Mouse (Mus musculus) forelimb bud, embryonic 11.5 days (tissue): ENCODE measurements at regions not wholly inside any gene's neighbourhood (a gene's known extent, or its start where the extent isn't known, plus 50 kb on each side); places are given as distances from the start of the nearest gene placed in this dataset.
A peak's percentile ranks its signal among the peaks of the same experiment; 100 is the strongest.

Source experiments
- DNase-seq: peaks from one replicate; pipeline ENCODE4 v3.0.0-alpha.2; 2012; ENCODE audit warnings: low read depth, low spot score

DNA sequence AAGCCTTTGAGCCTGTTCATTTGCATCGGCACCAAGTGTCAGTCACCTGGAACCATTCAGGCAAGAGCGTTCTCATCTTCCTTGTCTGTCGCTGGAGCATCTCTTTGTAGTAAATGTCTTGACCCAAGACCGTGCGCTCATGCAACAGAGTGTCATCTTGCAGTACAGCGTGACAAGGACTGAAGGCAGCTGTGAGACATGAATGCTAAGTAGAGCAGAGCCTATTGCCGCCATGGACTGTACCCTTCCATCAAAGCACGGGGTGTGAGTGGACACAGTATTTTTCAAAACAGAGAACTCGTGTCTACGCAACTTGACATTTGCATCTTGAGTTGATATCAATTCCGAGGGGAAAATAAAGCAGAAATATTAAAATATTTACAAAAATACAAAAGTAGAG, 287.4 kb upstream of the Gpc5 start:
- no peak for DNase-seq

DNA sequence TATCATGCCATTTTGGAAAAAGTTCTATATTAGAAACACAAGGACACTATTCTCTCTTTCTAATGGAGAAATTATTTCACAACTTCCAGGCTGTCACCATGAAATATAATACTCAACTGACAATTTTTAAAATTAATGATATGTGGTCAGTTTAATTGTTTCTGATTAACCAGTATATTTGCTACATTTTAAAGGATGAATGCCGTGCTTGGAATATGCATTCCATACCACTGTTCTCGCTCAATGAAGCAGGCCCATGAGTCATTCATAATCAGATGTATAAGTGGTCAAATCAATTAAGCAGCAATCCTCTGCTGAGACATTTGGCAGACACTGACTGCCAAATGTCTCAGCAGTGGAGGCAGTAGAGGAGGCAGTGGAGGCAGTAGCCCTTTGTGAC, 283.4 kb upstream of the Gpc5 start:
- no peak for DNase-seq

DNA sequence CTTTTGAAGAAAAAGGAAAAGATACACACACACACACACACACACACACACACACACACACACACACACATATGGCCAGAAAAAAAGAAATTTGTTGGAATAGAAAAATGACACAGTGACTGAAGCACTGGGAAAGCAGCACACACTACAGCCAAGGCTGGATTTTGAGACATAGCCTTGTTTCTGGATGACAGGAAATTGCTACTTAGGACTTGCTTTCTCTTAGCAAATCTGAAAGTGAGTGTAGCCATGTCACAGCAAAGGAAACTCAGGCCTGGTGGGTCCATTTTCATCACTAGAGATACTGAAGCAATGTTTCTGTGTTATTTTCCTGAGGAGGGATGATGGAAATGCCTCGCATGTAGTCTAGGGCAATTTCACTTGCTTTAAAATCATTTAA, 271.3 kb upstream of the Gpc5 start:
- no peak for DNase-seq

DNA sequence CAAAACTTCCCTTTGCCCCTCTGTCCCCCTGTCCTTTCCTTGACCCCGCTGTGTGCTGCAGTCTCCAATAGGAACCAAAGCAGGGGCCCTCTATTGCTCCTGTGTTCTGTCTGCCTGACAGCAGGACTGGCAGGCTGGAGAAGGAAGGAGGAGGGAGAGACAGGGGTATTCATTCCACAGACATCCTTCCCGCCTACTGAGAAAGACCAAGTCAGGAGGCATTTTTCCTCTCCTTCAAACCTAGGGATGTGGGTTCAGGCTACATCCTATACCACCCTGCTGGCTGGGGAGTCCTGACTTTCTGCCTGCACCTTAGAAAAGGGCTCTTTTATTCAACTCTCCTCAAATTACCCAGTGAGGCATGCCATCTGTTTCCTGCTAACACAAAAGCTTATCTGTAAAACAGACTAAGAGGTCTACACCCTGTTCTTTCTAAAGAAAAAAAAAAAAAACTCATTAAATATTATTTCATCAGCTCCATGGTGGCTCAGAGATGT, 270.9 kb upstream of the Gpc5 start:
- peak; percentile 58 for DNase-seq

DNA sequence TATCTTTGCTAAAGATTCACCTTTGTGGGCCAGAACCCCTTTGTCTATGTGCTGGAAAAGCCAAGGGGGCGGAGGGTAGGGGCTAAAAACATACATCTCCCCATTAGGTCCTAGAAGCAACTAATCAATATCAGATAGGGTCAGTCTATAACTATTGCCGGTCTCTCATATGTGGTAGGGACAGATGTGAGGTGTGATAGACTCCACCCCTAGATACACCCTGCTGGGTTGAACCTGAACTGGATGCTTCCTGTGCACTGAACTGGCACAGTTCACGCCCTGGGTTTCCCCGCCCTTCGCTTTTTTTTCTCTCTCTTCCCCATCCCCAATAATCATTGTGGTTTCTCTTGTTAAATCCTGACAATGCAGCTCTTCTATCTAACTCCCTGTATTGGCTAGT, 270.3 kb upstream of the Gpc5 start:
- DNase-seq = no peak

DNA sequence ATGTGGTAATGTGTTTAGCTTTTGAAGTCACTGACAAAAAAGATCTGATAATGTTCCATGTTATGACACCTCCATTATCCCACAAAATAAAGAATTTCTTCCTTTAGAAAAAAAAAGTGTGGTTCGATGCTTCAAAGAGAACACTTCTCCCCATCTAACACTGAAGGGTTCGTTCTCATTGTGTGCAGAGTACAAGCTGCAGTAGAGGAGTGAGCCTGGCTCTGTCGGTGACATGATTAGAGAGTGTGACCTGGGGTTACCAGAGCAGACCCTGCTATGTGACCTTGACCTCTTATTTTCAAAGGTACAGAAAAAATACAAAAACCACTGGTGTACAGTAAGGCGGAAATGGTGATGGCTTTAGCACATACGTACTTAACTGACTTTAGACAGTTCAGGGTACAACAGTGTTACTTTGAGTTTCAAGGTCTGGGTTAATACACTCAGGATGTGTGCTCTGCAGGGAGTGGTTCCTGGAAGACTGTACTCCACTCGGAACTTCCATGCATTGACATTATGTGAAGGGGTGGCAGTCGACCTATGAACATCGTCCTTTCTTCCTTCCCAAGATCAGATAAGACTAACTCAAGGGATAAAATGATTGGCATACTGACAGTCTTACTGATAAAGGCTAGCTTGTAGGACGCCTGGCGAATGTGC, 265.2 kb upstream of the Gpc5 start:
- no peak for DNase-seq

DNA sequence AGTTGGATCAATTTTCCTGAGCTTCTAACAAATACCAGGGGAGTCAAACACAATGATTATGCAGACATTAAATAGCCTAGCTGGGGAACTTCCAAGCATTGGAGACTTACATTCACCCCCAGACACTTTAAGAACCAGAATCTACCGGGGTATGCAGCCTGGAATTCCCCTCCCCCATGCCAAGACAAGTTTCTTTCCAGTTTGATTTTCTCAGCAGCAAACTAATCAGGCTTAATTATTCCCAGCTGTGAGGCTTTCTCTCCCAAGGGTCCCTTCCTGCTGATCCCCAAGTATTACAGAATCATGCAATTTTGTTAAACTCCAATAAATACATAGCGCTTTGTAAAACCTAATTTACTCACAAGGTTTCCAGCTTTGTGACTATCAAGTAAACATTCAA, 262.7 kb upstream of the Gpc5 start:
- peak; percentile 59 for DNase-seq

DNA sequence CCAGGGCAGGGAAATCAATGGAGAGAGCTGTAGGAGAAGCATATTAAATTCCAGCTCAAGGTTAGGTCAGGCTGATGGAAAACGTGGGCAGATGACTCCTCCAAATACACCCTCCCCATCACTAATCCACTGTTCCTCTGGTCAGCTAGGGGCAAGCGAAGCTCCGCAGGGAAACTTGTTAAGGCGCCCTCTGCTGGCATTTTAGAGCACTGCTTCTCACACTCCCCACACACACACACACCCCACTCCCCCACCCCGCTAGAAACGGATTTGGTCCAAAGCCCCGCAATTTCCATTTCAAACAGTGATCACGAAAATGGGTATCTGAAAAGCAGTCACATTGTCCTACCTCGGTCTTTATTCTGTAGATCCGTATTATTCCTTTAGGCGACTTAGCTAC, 259.0 kb upstream of the Gpc5 start:
- DNase-seq = no peak

DNA sequence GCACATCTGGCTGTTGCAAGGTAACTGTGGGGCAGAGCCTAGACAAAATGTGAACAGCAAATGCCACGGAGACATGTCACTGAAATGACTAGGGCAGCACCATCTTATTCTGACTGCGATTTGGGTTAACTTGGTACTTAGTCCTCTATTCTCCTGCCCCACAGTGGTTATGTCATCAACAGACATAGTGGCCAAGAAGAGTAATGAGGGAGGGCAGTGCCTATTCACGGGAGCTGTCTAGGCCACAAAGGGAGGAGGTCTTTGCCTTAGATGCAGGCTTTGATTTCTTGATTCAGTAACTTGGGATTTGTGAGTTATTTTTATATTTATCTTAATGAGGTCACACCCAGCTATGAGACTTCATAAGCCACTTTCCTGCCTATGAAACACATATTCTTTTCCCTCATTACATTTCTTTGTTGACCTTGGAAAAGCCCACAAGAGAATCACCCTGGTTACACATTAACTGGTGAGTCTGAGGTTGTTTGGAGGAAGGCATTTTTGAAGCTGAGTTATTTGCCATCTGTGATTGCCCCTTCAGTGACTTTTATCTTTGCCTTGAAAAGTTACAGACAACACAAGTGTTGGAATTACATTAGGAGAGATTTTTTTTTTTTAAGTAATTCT, 255.2 kb upstream of the Gpc5 start:
- DNase-seq = no peak

DNA sequence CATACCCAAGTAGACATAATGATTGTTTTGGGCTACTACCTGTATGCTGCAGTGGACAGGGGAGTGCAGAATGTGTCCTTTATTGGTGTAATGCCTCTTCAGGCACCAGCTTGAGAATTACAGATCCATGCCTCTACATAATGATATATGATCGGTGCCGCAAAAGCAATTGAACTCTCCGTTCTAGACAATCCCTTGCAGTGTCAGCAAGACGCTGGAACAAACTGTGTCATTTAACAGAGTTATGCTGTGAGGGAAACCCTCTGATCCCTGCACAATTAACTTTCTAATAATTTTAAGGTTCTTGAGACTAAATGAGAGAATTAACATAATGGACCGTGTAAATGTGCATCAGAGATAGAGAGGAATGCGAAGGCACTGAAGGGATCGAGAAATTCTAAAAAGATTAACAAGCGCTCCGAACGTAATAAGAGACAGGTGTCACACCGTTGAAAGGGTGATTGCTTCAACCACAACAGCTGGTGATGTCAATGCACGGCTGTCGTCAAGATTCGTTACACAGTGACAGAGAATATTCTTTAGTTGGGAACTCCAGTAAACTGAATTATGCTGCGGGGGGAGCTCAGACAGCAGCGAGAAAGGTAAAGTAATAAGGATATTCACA, 254.3 kb upstream of the Gpc5 start:
- DNase-seq = no peak

DNA sequence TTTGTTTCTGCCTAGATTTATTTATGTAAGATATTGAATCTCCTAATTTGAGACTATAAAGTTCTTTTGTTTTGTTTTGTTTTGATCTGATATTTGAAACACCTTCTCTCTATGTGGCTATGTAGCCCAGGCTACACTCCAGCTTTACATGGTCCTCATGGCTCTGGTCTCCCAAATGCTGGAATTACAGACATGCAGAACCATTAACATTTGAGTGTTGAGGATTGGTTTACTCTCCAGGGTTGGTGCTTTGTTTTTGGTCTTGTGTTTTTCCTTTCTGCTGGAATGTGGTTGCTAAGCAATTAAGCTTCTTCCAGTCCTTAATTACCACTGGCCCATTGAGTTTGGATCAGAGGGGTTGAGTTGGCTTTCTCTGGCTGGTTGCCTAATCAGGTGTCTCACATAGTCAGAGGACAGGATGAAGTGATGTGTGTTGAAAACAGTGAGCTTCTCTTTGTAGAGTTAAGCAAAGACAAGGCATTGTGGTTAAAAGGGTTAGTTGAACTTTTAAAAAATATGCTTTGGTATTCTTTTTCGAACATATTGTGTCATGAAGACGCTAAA, 252.6 kb upstream of the Gpc5 start:
- DNase-seq = no peak

DNA sequence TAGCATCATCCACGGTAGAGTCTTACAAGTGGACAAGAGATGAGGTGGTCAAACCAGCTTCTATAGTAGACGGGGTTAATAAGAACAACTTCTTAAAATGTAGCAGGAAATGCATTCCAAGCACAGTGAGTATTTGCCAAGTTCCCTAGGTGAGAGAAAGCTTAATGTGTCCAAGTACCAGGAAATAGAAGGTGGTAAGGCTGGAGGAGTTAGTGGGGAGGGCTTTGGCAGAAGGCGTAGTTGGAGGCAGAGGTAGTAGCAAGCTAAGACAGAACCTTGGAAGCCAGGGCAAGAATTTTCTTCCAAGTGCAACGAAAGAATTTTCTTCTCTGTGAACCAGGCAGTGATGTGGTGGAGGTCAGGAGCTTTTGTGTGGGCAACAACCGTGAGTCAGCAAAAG, 251.2 kb upstream of the Gpc5 start:
- DNase-seq = no peak

DNA sequence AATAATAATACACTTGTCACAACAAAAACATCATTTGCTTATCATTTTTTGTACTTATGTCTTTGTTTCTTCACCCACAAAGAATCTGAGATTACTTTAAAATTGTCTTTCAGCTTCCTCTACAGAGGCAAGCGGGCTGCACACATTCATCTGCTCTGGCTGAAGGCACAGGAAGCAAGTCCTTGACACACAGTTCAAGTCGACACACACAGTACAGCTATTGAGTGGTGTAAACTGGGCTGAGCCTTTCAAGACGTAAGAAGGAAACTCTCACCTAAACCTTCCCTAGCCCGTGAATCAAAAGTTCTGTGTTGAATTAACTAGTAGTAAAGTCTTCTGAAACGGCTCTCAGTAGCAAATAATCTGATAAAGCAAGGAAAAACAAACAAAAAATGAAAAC, 250.5 kb upstream of the Gpc5 start:
- DNase-seq = no peak

DNA sequence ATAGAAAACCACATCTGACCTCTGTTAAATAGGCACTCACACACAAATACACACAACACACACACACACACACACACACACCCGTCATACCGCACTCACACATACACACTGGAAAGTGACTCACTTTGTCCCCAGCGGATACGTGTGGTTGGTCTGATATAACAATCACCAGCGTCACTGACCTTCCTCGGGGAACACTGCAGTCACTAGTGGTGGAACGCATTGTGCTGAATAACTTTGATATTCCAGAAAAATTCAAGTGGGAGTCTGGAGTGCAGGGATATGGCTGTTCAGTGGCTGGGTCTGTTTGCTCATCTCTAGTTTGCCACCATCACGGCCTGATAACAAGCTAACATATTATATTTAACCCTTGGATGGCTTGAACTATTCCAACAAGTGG, 249.7 kb upstream of the Gpc5 start:
- DNase-seq = no peak

DNA sequence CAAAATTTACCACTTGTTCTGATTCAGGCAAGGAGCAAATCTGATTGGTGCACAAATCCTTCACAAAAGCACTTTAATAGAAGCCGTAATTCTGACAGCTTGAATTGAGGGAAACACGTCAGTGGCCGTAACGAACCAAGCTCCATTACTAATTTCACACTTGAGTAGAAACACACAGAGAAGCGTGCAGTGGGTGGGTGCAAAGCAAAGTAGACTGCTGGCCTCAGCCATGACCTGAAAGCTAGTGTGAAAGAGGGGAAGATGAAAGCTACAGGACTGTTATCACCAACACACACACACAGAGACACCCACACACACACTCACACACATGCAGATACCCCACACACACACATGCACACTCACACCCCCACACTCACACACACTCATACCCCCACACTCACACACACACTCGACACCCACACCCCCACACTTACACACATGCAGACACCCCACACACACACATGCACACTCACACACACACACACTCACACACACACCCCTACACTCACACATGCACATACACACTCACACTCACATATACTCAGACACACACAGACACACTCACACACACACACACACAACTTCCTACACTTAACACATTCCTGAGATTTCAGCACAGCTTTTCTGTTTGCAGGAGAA, 248.8 kb upstream of the Gpc5 start:
- no peak for DNase-seq

DNA sequence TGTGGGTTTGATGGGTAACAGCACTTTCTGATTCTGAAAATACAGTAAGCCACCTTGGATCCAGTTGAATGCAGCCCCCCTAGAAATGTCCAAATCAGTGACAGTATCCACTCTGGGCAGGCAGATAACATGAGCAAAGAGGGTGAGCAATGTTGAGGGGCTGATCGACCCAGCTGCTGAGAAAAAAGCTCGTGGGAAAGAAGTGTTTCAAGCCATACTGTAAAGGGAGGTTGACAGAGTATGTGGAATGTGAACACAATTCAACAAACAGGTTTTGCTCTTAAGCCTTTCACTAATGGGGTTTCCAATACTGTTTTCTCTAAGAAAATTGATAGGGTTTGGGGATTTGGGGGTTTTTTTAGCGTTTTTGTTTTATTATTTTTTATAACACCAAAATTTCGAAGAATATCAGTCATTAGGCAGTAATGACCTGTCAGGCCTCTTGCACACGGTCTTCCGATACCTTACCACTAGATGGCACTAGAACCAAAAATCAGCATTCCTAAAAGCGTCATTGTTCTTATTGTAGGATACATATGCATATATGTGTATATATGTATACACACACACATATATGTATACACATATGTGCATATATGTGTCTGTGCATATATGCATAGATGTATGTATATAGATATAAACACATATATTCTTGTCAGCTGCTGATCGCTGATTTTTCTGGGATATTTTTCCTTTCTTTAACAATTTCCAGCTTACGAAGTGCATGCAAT, 237.5 kb upstream of the Gpc5 start:
- DNase-seq = peak; percentile 66

DNA sequence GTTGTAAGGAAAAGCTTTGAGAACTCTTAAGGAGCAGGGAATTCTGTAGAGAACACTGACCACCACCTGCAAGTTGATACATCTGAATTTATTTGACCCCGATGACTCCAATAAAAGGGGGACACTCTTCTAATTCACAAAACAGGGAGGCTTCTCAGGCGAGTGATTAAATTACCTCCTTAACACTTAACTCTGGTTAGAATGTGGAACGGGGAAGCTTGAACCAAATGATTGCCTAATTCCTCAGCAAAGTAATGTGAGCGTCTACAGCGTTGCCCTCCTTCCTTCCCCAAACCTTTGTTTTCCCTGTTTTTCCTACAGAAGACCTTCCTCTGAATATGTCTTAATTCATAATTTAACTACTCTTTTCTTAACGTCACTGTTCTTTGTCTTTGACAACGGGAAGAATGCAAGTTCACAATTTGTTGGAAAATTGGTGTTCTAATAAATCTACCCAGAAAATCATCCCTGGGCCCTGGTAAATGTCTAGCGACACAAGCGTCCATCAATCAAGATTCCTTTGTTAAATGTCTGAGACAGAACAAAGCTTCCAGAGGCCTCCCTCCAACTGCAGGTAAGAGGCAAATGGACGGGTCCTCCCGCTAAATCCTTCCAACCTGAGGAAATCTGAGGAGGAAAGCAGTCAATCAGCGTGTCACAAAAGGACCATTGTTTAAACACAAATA, 236.8 kb upstream of the Gpc5 start:
- DNase-seq = peak; percentile 73

DNA sequence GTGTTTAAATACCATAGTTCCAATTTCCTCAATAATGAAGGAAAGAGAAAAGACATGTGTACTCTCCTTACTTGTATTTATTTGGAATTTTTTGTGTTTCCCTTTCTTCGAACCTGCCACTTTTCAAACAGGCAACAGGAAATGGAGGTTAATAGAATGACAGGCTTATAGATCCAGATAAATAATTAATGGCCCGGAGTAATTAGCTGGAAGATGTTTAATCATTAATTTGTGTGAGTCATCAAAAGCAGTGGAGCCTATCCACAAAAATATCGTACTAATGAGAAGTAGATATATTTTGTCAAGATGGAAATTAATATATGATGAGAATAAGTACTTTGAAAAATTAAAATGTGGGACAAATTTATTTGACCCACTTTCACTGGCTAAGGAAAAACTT, 236.3 kb upstream of the Gpc5 start:
- no peak for DNase-seq

DNA sequence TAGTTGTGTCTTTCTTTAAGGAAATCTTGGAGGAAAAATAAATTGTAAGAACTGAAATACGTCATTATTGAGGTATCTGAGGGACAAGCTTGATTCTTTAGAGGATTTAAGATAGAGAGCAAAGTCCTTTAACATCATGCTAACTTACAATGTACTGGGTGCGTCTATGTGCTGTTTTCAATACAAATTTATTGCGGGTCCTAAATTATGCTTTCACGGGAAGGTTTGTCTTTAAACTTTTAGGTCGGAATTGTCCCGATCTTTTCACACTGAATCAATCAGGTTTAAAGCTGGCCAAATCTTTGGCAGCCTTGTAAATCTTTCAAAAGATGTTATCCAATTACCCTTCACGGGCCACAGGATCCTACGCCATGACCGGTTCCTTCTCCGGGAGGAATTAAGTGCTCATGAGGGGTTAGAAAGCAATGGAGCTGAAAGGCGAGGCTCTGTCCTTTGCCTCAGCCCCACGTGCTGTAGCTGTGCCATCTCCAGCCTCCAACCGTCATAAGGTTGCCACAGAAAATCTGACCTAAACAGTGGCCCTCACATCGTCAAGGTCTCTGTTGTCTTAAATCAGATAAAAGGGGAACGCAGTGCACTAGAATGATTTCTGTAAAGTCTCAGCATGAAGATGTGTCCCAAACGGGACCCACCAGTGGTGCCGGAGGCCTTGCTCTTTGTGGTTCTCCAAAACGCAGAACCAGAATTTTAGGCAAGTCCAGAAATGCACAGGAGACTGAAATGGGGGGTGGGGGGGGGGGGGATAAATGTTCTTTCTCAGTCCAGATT, 235.6 kb upstream of the Gpc5 start:
- peak; percentile 27 for DNase-seq

DNA sequence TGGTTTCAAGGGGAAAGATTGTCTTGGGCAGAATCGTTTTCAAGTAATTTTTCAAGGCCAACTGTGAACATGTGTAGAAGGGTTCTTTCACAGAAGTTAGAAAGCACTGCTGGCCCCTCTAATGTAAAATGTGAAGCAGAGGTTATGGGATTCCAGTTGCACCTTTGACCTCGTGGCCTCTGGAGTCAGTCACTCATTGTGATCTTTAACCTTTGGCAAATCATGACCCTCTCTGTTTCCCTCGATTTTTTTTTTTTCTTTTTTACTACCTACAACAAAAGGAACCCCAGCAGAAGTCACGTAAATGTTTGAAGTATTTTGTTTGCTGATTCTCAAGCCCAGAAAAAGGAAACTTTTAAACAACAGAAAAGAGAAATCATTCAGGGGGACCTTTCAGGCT, 234.8 kb upstream of the Gpc5 start:
- peak; percentile 23 for DNase-seq
